In genomic region chr11:116218263-116218662, GRCm38 (mm10) we compare ENCODE assay signal across 9 mouse cellular contexts. TPM values are rescaled to one million over a fixed set of nuclear protein-coding genes. Genes with fewer than 3 reads are reported as not detected.
DNase-seq lines count a peak whose midpoint lies in the region; ATAC-seq and TF ChIP-seq lines count a peak whose summit lies in the region.
"Had no signal": no experiment of that assay in that cellular context is flagged by ENCODE, and none has a peak within 500 bp of the region (broad histone marks: within the 10 kb centered on the region; RNA-seq: fewer than 3 reads in every experiment).

No protein-coding gene starts in this region.

- H3K27me3 ChIP-seq in megakaryocyte, embryonic 14.5 days (replicated peaks) = peaks cover 30% of the 10 kb centered on the region
- H3K27me3 ChIP-seq in heart, embryonic 13.5 days (replicated peaks) = peaks cover 31% of the 10 kb centered on the region
- no peaks in the 10 kb centered on the region for H3K27me3 ChIP-seq in small intestine, adult 2 months (ENCODE audit: control insufficient read depth, insufficient read depth, low read length)
- H3K27me3 ChIP-seq: Patski had no signal

- peaks cover 81% of the 10 kb centered on the region for H3K4me1 ChIP-seq in megakaryocyte, embryonic 14.5 days
- peaks cover 40% of the 10 kb centered on the region for H3K4me1 ChIP-seq in heart, embryonic 13.5 days
- peaks cover 29% of the 10 kb centered on the region for H3K4me1 ChIP-seq in small intestine, adult 2 months (ENCODE audit: control insufficient read depth, insufficient read depth, insufficient read length, low read length)

- H3K4me3 ChIP-seq in megakaryocyte, embryonic 14.5 days (replicated peaks) = peak overlapping the region; percentile 81
- no peak overlapping the region for H3K4me3 ChIP-seq in heart, embryonic 13.5 days
- no peak overlapping the region for H3K4me3 ChIP-seq in small intestine, adult 2 months (ENCODE audit: low read depth, low read length)

- no peak for ATAC-seq in megakaryocyte, adult 5-6 weeks (ENCODE audit: poor library complexity, severe bottlenecking)
- no peak for ATAC-seq in heart, embryonic 13.5 days (ENCODE audit: extremely low read depth, insufficient number of reproducible peaks, low FRiP score, low TSS enrichment)

- peak; percentile 52 to 73 for DNase-seq in kidney, postnatal 25 days
- no peak for DNase-seq in gastrocnemius, postnatal 4 days (ENCODE audit: low spot score in 2 of 2)
- DNase-seq in ovary, postnatal 10 days (ENCODE audit: low spot score) = no peak
- DNase-seq in cerebellum, adult 9-11 months = no peak

- H3K27ac ChIP-seq in heart, embryonic 13.5 days (replicated peaks) = peak overlapping the region; percentile 93
- H3K27ac ChIP-seq in small intestine, adult 2 months (ENCODE audit: insufficient read depth, low read depth, low read length) = peak overlapping the region; percentile 95

- peaks cover 14% of the 10 kb centered on the region for H3K36me3 ChIP-seq in megakaryocyte, embryonic 14.5 days (replicated peaks; ENCODE audit: low read length)
- 0 out of 2 replicates have a peak, but pooled peaks cover 3% of the 10 kb centered on the region for H3K36me3 ChIP-seq in heart, embryonic 13.5 days
- peaks cover 13% of the 10 kb centered on the region for H3K36me3 ChIP-seq in small intestine, adult 2 months (ENCODE audit: control insufficient read depth, insufficient read depth, low read length)

- 0 out of 2 replicates have a peak overlapping the region, but pooled peaks have one; percentile 16 for H3K4me2 ChIP-seq in heart, embryonic 13.5 days

- 47% methylated on average over 2 of the region's 2 CpGs for WGBS in heart, embryonic 13.5 days
- 19% methylated on average over 2 of the region's 2 CpGs for WGBS in small intestine, adult 2 months

- TF ChIP-seq POLR2A in small intestine, adult 2 months (IDR thresholded peaks at IDR 0.05; ENCODE audit: low read depth, low read length) = no peak

- peaks cover 25% of the 10 kb centered on the region for H3K9me3 ChIP-seq in megakaryocyte, embryonic 14.5 days
- H3K9me3 ChIP-seq in heart, embryonic 13.5 days = peaks cover 6% of the 10 kb centered on the region; the same call in 1 of the 2 replicates

- TF ChIP-seq CTCF in small intestine, adult 2 months (IDR thresholded peaks at IDR 0.05; ENCODE audit: extremely low read depth, insufficient read length, insufficient replicate concordance, low read depth, low read length) = no peak

- 0 out of 2 replicates have a peak overlapping the region, but pooled peaks have one; percentile 5 for H3K9ac ChIP-seq in heart, embryonic 13.5 days

RNA-seq across cellular contexts. Expression of gene Acox1, which starts 19.4 kb away (rescaled TPM):
- polyA plus RNA-seq in megakaryocyte, embryonic 14.5 days (2012; ENCODE audit: insufficient read depth, low replicate concordance) = 1.7 and 3.3 TPM in 2 replicates
- total RNA-seq in megakaryocyte, adult 5-6 weeks (2015) = 15.1 and 18.3 TPM in 2 replicates
- total RNA-seq in megakaryocyte, adult 5-6 weeks (2017) = 18.6 and 19.7 TPM in 2 replicates
- polyA plus RNA-seq in heart, embryonic 13.5 days (2015; fragmentation: Nextera tagmentation; extraction: Ambion mirVana) = 29.0 and 31.0 TPM in 2 replicates
- polyA plus RNA-seq in small intestine, adult 2 months (2012; rRNA removed) = 71.1 and 112 TPM in 2 replicates
- 10 to 100 TPM; 45.6 to 47.5 TPM for total RNA-seq in gastrocnemius, postnatal 4 days (2021)

RNA-seq across cellular contexts. Expression of gene Ten1, which starts 19.6 kb away (rescaled TPM):
- polyA plus RNA-seq in megakaryocyte, embryonic 14.5 days (2012; ENCODE audit: insufficient read depth, low replicate concordance) = 181 and 219 TPM in 2 replicates
- total RNA-seq in megakaryocyte, adult 5-6 weeks (2015) = 58.5 and 63.9 TPM in 2 replicates
- 21.4 and 27.2 TPM in 2 replicates for total RNA-seq in megakaryocyte, adult 5-6 weeks (2017)
- polyA plus RNA-seq in heart, embryonic 13.5 days (2015; fragmentation: Nextera tagmentation; extraction: Ambion mirVana) = 82.1 and 88.7 TPM in 2 replicates
- polyA plus RNA-seq in small intestine, adult 2 months (2012; rRNA removed) = 15.8 and 27.7 TPM in 2 replicates
- 10 to 100 TPM; 29.2 to 38.6 TPM for total RNA-seq in gastrocnemius, postnatal 4 days (2021)

RNA-seq across cellular contexts. Expression of gene Evpl, which starts 19.6 kb away (rescaled TPM):
- polyA plus RNA-seq in megakaryocyte, embryonic 14.5 days (2012; ENCODE audit: insufficient read depth, low replicate concordance) = 0.34 TPM in 1 of 2 replicates, not detected in the other
- total RNA-seq in megakaryocyte, adult 5-6 weeks (2015) = 0.11 TPM in 1 of 2 replicates, not detected in the other
- total RNA-seq in megakaryocyte, adult 5-6 weeks (2017) = 0.24 and 0.37 TPM in 2 replicates
- polyA plus RNA-seq in heart, embryonic 13.5 days (2015; fragmentation: Nextera tagmentation; extraction: Ambion mirVana) = 0.42 and 0.48 TPM in 2 replicates
- polyA plus RNA-seq in small intestine, adult 2 months (2012; rRNA removed) = 6.3 and 12.1 TPM in 2 replicates
- under 1 TPM; 0.41 to 0.47 TPM for total RNA-seq in gastrocnemius, postnatal 4 days (2021)

RNA-seq across cellular contexts. Expression of gene Fbf1, which starts 50.3 kb away (rescaled TPM):
- 33.9 and 37.8 TPM in 2 replicates for polyA plus RNA-seq in megakaryocyte, embryonic 14.5 days (2012; ENCODE audit: insufficient read depth, low replicate concordance)
- 2.9 and 5.9 TPM in 2 replicates for total RNA-seq in megakaryocyte, adult 5-6 weeks (2015)
- 5.7 and 6.3 TPM in 2 replicates for total RNA-seq in megakaryocyte, adult 5-6 weeks (2017)
- polyA plus RNA-seq in heart, embryonic 13.5 days (2015; fragmentation: Nextera tagmentation; extraction: Ambion mirVana) = 22.8 and 24.4 TPM in 2 replicates
- polyA plus RNA-seq in small intestine, adult 2 months (2012; rRNA removed) = 5.0 and 6.5 TPM in 2 replicates
- total RNA-seq in gastrocnemius, postnatal 4 days (2021) = 10 to 100 TPM; 26.6 to 27.5 TPM

RNA-seq across cellular contexts. Expression of gene Srp68, which starts 55.8 kb away (rescaled TPM):
- polyA plus RNA-seq in megakaryocyte, embryonic 14.5 days (2012; ENCODE audit: insufficient read depth, low replicate concordance) = 4.7 and 34.1 TPM in 2 replicates
- total RNA-seq in megakaryocyte, adult 5-6 weeks (2015) = 17.4 and 21.0 TPM in 2 replicates
- 17.8 and 19.3 TPM in 2 replicates for total RNA-seq in megakaryocyte, adult 5-6 weeks (2017)
- polyA plus RNA-seq in heart, embryonic 13.5 days (2015; fragmentation: Nextera tagmentation; extraction: Ambion mirVana) = 63.6 and 64.6 TPM in 2 replicates
- polyA plus RNA-seq in small intestine, adult 2 months (2012; rRNA removed) = 21.2 and 39.0 TPM in 2 replicates
- 10 to 100 TPM; 94.2 to 94.6 TPM for total RNA-seq in gastrocnemius, postnatal 4 days (2021)

Comparison
In these comparisons a context has a peak if more than half of its experiments do, and no peak if none do; other contexts are left out.
1. DNase-seq: peak in kidney, postnatal 25 days (2 of 2); none in gastrocnemius, postnatal 4 days (0 of 2), ovary, postnatal 10 days (single experiment) and cerebellum, adult 9-11 months (single experiment).